Mouse (Mus musculus) erythroblast, embryonic 14.5 days (primary cell): ENCODE data around the gene Tesk2.

ENCODE experiments used
- GATA1 ChIP-seq: IDR thresholded peaks from 2 replicates; pipeline ENCODE4 v1.6.1; 2012; ENCODE audit warnings: low read length, inconsistent platforms, mixed read lengths
- TAL1 ChIP-seq: IDR thresholded peaks from 3 replicates; pipeline ENCODE4 v1.6.1; 2012; ENCODE audit warnings: low read length, inconsistent platforms, mixed read lengths

- no peak for TF ChIP-seq GATA1
- TF ChIP-seq TAL1: no peak
Observed at GRCm38 (mm10) chr4:116712536-116712935, 8.2 kb upstream of the Tesk2 start.
